Mouse (Mus musculus) retina, adult 2 months (tissue): Measurements from ENCODE around the gene Rnf115.

Experiments
- DNase-seq: peaks from one replicate; pipeline ENCODE4 v3.0.0-alpha.2; 2012; ENCODE audit warnings: low read depth, low spot score

Gene Rnf115

GRCm38 (mm10) chr3:96834587-96835348, 107.3 kb downstream of the Rnf115 start:
- DNase-seq: no peak

GRCm38 (mm10) chr3:96836414-96836813, 109.0 kb downstream of the Rnf115 start:
- no peak for DNase-seq

GRCm38 (mm10) chr3:96838996-96839645, 111.7 kb downstream of the Rnf115 start:
- DNase-seq: no peak
